Mouse (Mus musculus) kidney, embryonic 14.5 days (tissue): ENCODE measurements around the gene Aldh3a1. TPM values are rescaled to one million over a fixed set of nuclear protein-coding genes. Genes with fewer than 3 reads are reported as not detected.

Experiments
- ATAC-seq: fragments of 200-750 bp; cut with Nextera tagmentation; 2 replicates; pipeline ENCODE4 v1.8.0; 2017; ENCODE audit warnings: moderate number of reproducible peaks, mild to moderate bottlenecking, moderate TSS enrichment, moderate library complexity; ENCODE audit not compliant: low FRiP score, low TSS enrichment
- H3K27ac ChIP-seq: fragments of 300-500 bp; sonication (generic); 2 replicates; pipeline ENCODE4 v1.5.1; 2014; ENCODE audit warnings: low read depth, mild to moderate bottlenecking, low read length, moderate library complexity, mixed read lengths
- H3K27me3 ChIP-seq: fragments of 300-500 bp; sonication (generic); 2 replicates; pipeline ENCODE4 v1.6.1; 2014; ENCODE audit warnings: mild to moderate bottlenecking, low read length; ENCODE audit not compliant: control insufficient read depth, insufficient read depth
- H3K36me3 ChIP-seq: fragments of 300-500 bp; sonication (generic); 2 replicates; pipeline ENCODE4 v1.6.1; 2014; ENCODE audit warnings: low read length, mixed read lengths; ENCODE audit not compliant: control insufficient read depth, insufficient read depth
- H3K4me1 ChIP-seq: fragments of 300-500 bp; sonication (generic); 2 replicates; pipeline ENCODE4 v1.6.1; 2014; ENCODE audit warnings: low read length, mixed read lengths; ENCODE audit not compliant: control insufficient read depth, insufficient read depth
- H3K4me2 ChIP-seq: fragments of 300-500 bp; sonication (generic); replicated peaks from 2 replicates; pipeline ENCODE4 v1.6.1; 2014; ENCODE audit warnings: low read depth, mild to moderate bottlenecking, low read length
- H3K4me3 ChIP-seq: fragments of 300-500 bp; sonication (generic); 2 replicates; pipeline ENCODE4 v1.5.1; 2014; ENCODE audit warnings: mild to moderate bottlenecking, low read length
- H3K9ac ChIP-seq: fragments of 300-500 bp; sonication (generic); 2 replicates; pipeline ENCODE4 v1.6.1; 2014; ENCODE audit warnings: low read depth, mild to moderate bottlenecking, low read length, moderate library complexity
- H3K9me3 ChIP-seq: fragments of 300-500 bp; sonication (generic); 2 replicates; pipeline ENCODE4 v1.6.1; 2016; ENCODE audit warnings: low read length; ENCODE audit not compliant: control insufficient read depth
- WGBS: fragments of 180-500 bp; shearing (Covaris S2); extraction: QIAGEN DNeasy Blood & Tissue Kit; methylation state at CpG from one replicate; pipeline ENCODE4 v1.1.7; 2014; 5-methylcytosine and 5-hydroxymethylcytosine counted together
- polyA plus RNA-seq: library from polyadenylated mRNA; unstranded; fragments of >200 nt; fragmentation: Nextera tagmentation; extraction: Ambion mirVana; gene quantifications from 2 replicates; pipeline ENCODE4 v1.2.1, GENCODE M21; 2014

Aldh3a1 gene
- polyA plus RNA-seq, 1 experiment from 2014 or later = not detected

GRCm38 (mm10) chr11:61205167-61205950, 2.0 kb upstream of the Aldh3a1 start:
- Histone ChIP-seq H3K9me3 (no peaks in the 10 kb centered on the region), H3K4me1 (no peaks in the 10 kb centered on the region), H3K4me2 (no peak overlapping the region), H3K27ac (no peak overlapping the region), H3K27me3 (no peaks in the 10 kb centered on the region), H3K9ac (no peak overlapping the region), H3K36me3 (no peaks in the 10 kb centered on the region), H3K4me3 (no peak overlapping the region)
- ATAC-seq = no peak
- 91% methylated on average over 9 of the region's 10 CpGs for WGBS

DNA sequence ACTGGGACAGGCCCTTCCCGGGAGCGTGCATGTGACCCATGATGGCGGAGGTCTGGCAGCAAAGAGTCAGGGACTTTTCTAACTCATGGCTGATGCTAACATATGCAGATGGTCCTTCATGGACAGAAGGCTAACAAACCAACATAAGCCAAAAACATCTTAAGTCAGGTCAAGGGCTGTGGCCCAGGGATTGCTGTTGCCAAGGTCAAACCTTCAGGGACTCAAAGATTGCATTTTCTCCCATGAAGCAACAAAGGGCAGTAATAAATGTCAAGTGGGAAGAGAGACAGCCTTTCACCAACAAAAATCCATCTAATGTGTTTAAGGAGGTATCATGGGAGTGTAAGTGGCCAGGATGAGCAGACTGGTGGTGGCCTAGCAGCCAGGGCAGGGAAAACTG, 1.2 kb upstream of the Aldh3a1 start:
- Histone ChIP-seq H3K9ac (no peak overlapping the region), H3K27me3 (no peaks in the 10 kb centered on the region), H3K27ac (no peak overlapping the region), H3K4me3 (no peak overlapping the region), H3K9me3 (no peaks in the 10 kb centered on the region), H3K4me2 (no peak overlapping the region), H3K4me1 (no peaks in the 10 kb centered on the region), H3K36me3 (no peaks in the 10 kb centered on the region)
- ATAC-seq = no peak
- 89% methylated on average over 3 of the region's 3 CpGs for WGBS

DNA sequence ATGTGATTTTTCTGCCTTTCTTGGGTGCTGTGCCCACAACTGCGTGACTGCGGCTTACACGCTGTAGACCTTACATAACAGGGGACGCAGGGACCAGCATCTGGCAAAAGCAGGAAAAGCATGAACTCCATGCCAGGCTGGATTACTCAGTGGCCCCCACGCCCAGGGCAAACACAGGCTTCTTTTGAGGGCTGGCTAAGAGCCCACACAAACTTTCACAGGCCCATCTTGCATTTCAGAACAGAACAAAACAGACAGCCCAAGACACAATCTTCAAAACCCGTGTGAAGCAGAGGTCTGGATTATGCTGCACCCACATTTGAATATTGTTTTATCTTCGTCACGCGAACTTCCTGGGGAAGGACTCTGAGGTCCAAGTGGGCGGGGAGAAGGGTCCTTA, 979 bp downstream of the Aldh3a1 start:
- Histone ChIP-seq H3K4me2 (no peak overlapping the region), H3K4me3 (no peak overlapping the region), H3K27me3 (peaks cover 14% of the 10 kb centered on the region; the same call in 1 of the 2 replicates), H3K27ac (no peak overlapping the region), H3K9ac (no peak overlapping the region), H3K36me3 (no peaks in the 10 kb centered on the region), H3K9me3 (no peaks in the 10 kb centered on the region), H3K4me1 (no peaks in the 10 kb centered on the region)
- no peak for ATAC-seq
- 80% methylated on average over 10 of the region's 10 CpGs for WGBS

DNA sequence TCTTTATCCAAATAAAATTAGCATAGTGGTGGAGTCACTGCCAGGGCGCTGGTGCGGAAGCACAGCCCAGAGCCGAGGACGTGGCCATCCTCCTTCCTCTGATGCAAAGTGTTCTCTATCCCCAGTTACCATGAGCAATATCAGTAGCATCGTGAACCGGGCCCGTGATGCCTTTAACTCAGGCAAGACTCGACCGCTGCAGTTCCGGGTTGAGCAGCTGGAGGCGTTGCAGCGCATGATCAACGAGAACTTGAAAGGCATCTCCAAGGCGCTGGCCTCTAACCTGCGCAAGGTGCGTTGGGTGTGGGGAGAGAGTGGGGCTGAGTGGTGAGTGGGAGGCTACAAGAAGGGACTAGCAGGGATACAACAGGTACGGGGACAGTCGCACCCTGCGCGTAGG, 4.8 kb downstream of the Aldh3a1 start:
- H3K4me1 ChIP-seq = no peaks in the 10 kb centered on the region
- no peak overlapping the region for H3K27ac ChIP-seq
- no peaks in the 10 kb centered on the region for H3K36me3 ChIP-seq
- ATAC-seq = no peak
- 41% methylated on average over 20 of the region's 20 CpGs for WGBS
- no peaks in the 10 kb centered on the region for H3K9me3 ChIP-seq
- H3K27me3 ChIP-seq = peaks cover 14% of the 10 kb centered on the region; the same call in 1 of the 2 replicates
- no peak overlapping the region for H3K4me2 ChIP-seq
- no peak overlapping the region for H3K9ac ChIP-seq
- H3K4me3 ChIP-seq = no peak overlapping the region

DNA sequence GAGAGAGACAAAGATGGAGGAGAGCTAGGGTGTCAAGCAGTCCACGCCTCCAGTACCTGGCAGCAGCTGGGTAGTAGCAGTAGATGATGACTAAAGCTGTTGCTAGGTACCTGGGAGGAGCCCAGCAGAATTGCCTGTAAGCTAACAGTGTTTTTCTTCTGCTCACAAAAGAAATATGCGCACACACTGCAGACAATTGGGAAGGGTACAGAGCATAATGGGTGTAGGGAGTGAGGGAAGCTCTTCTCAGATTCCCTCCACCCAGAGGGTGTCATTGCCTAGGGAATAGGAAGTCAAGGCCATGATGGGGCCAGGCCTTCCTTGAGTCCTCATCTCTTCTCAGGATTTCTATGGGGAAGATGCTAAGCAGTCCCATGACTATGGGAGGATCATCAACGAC, 8.6 kb downstream of the Aldh3a1 start:
- no peaks in the 10 kb centered on the region for H3K4me1 ChIP-seq
- no peak overlapping the region for H3K4me2 ChIP-seq
- no peak overlapping the region for H3K9ac ChIP-seq
- H3K27me3 ChIP-seq = peaks cover 14% of the 10 kb centered on the region; the same call in 1 of the 2 replicates
- no peak overlapping the region for H3K4me3 ChIP-seq
- no peaks in the 10 kb centered on the region for H3K36me3 ChIP-seq
- no peak for ATAC-seq
- no peak overlapping the region for H3K27ac ChIP-seq
- H3K9me3 ChIP-seq = no peaks in the 10 kb centered on the region
- WGBS = 71% methylated on average over 3 of the region's 3 CpGs

GRCm38 (mm10) chr11:61220156-61220881, 13.0 kb downstream of the Aldh3a1 start:
- Histone ChIP-seq H3K9ac (no peak overlapping the region), H3K4me1 (no peaks in the 10 kb centered on the region), H3K4me3 (no peak overlapping the region), H3K27ac (no peak overlapping the region), H3K9me3 (no peaks in the 10 kb centered on the region), H3K36me3 (no peaks in the 10 kb centered on the region), H3K4me2 (no peak overlapping the region), H3K27me3 (no peaks in the 10 kb centered on the region; the same call in 1 of the 2 replicates)
- ATAC-seq = no peak
- WGBS = 74% methylated on average over 9 of the region's 9 CpGs

- Histone ChIP-seq H3K4me1 (no peaks in the 10 kb centered on the region), H3K4me3 (no peak overlapping the region), H3K9me3 (no peaks in the 10 kb centered on the region), H3K27me3 (no peaks in the 10 kb centered on the region; the same call in 1 of the 2 replicates), H3K27ac (no peak overlapping the region), H3K4me2 (no peak overlapping the region), H3K9ac (no peak overlapping the region), H3K36me3 (no peaks in the 10 kb centered on the region)
- ATAC-seq = no peak
- 81% methylated on average over 1 of the region's 1 CpGs for WGBS
Observed at GRCm38 (mm10) chr11:61222007-61222406, 14.7 kb downstream of the Aldh3a1 start.

- Histone ChIP-seq H3K4me2 (no peak overlapping the region), H3K4me3 (no peak overlapping the region), H3K4me1 (no peaks in the 10 kb centered on the region), H3K9me3 (no peaks in the 10 kb centered on the region), H3K27ac (no peak overlapping the region), H3K9ac (no peak overlapping the region), H3K36me3 (no peaks in the 10 kb centered on the region), H3K27me3 (no peaks in the 10 kb centered on the region; the same call in 1 of the 2 replicates)
- 91% methylated on average over 9 of the region's 9 CpGs for WGBS
- ATAC-seq = no peak
Observed at GRCm38 (mm10) chr11:61222971-61223745, 15.8 kb downstream of the Aldh3a1 start.
